Mouse (Mus musculus) lung, postnatal 4 days (tissue): Measurements from ENCODE around the gene Vamp2.

Experiments used
- DNase-seq, 2 experiments: peaks; one replicate each; pipeline ENCODE4 v3.0.0; 2021

Gene Vamp2

GRCm38 (mm10) chr11:69088103-69088855 lies at the start of gene Vamp2:
TSS of gene Vamp2 (plus strand) at chr11:69088490.
- peak; percentile 93 to 95 for DNase-seq

- DNase-seq, result peak; percentile 84 to 87
Measured at GRCm38 (mm10) chr11:69045531-69046394, 42.5 kb upstream of the Vamp2 start, which contains the start of gene Aurkb. TSS of gene Aurkb (plus strand) at chr11:69045647.

GRCm38 (mm10) chr11:69046395-69046774 lies 41.9 kb upstream of the Vamp2 start:
- no peak for DNase-seq

- no peak for DNase-seq
Measured at GRCm38 (mm10) chr11:69047592-69047991, 40.7 kb upstream of the Vamp2 start.

GRCm38 (mm10) chr11:69048151-69048550 lies 40.1 kb upstream of the Vamp2 start:
- DNase-seq, result no peak

- no peak for DNase-seq
Measured at GRCm38 (mm10) chr11:69050748-69051147, 37.5 kb upstream of the Vamp2 start.

GRCm38 (mm10) chr11:69051771-69052170 lies 36.5 kb upstream of the Vamp2 start:
- DNase-seq, result no peak

GRCm38 (mm10) chr11:69052824-69053421 lies 35.4 kb upstream of the Vamp2 start:
- no peak for DNase-seq

GRCm38 (mm10) chr11:69053848-69054247 lies 34.4 kb upstream of the Vamp2 start:
- DNase-seq, result no peak

- DNase-seq, result no peak
Measured at GRCm38 (mm10) chr11:69058265-69058664, 30.0 kb upstream of the Vamp2 start.

GRCm38 (mm10) chr11:69058729-69059356 lies 29.4 kb upstream of the Vamp2 start:
- DNase-seq, result no peak

- peak; percentile 95 to 98 for DNase-seq
Measured at GRCm38 (mm10) chr11:69059357-69059974, 28.8 kb upstream of the Vamp2 start, which contains the start of gene Borcs6. TSS of gene Borcs6 (plus strand) at chr11:69059717.

- DNase-seq, result no peak
Measured at GRCm38 (mm10) chr11:69059975-69060411, 28.3 kb upstream of the Vamp2 start.

- peak; percentile 47 to 55 for DNase-seq
Measured at GRCm38 (mm10) chr11:69060448-69061254, 27.6 kb upstream of the Vamp2 start.

- DNase-seq, result no peak
Measured at GRCm38 (mm10) chr11:69061255-69061912, 26.9 kb upstream of the Vamp2 start.

- DNase-seq, result peak; percentile 67 to 80
Measured at GRCm38 (mm10) chr11:69062194-69062760, 26.0 kb upstream of the Vamp2 start.

- peak; percentile 93 to 97 for DNase-seq
Measured at GRCm38 (mm10) chr11:69062761-69063224, 25.5 kb upstream of the Vamp2 start.

- DNase-seq, result peak; percentile 77 to 92
Measured at GRCm38 (mm10) chr11:69063413-69064201, 24.7 kb upstream of the Vamp2 start.
